Mouse (Mus musculus): ENCODE results near the gene Gm21900.
"Not testable (repeated sequence)": the region's sequence is repeated elsewhere in the genome, so short reads cannot be mapped to it uniquely, and the experiment has no call there.

Gene Gm21900

DNA sequence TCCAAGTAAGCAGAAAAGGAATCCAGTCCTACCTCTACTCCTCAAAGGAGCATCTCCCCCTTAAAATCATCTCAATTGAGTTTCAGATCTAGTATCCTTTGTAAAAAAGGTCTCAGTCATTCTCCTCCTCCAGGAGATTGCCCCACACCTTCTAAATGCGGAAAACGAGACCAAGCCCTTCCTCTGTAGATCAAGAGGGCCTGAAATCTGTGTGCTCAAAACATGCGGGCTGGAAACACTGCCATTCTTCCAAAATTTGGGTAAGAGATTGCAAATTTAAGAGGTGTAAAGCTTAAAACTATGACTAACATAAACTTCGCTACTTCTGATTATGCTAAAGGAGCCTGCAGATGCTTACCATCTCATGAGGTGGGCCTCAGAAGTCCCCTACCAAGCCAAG is at the start of gene Gm21900:
TSS of gene Gm21900 (plus strand) at position 301 of the 400 bp plus-strand sequence.
- DNase-seq: not testable (repeated sequence)

DNA sequence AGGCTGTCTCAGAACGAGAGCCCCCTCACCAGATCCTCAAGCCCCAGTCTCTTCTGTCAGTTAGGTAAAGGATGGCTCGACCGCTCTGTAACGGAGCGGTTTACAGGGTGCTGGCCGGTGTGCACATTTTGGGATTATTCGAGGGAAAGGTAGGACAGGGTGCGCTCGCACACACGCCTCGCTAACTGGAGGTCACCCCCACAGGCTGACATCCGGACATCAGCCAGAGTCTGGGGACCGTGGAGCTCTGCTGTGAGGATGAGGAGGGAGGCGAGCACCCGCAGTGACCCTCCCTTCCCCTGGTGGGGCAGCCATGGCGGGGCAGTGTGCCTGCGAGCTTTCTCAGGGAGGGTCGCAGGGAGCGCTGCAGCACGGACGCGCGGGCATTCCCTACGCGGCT is 27.4 kb downstream of the Gm21900 start:
- peak; percentile 7 to 13 for DNase-seq

Measured in cerebellum, postnatal 14 days (tissue).